Mouse (Mus musculus) gastrocnemius, postnatal 14 days (tissue): ENCODE measurements at regions not wholly inside any gene's neighbourhood (a gene's known extent, or its start where the extent isn't known, plus 50 kb on each side); places are given as distances from the start of the nearest gene placed in this dataset.

ENCODE experiments used
- DNase-seq: peaks from one replicate; pipeline ENCODE4 v3.0.0; 2021; ENCODE audit warnings: mixed read lengths
- intact Hi-C: fragments of 180-260 bp; cut with DNase I; formaldehyde crosslinking; loops from one replicate; pipeline ENCODE4 v1.15.1; 2025; ENCODE audit warnings: low total_unique reads

DNA sequence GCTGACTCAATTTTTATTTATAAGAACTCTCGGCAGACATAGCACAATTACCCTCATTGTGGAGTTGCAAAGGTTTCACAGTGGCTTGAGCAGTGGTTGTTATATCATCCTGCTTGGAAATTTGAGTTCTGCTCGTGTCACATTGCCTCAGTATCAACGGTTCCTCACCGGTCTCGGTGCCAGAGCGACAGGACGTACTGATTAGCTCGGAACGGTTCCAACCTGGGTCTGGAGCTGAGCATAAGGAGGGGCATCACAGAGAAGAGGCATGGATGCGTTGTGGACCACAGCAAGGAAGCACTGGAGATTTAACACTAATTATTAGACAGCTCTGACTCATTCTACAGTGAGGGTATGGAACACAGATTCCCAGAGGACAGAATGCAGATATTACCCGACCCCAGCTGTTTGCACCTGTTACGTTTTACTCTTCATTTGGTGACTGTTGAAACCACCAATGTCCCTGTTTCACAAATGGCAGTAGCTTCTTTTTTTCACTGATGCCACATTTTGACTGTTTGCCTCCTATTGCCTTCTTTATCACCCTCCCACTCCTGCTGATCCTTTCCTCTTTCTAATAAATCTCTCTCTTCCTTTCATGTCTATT, 189.8 kb downstream of the Gja1 start:
- no peak for DNase-seq
- intact Hi-C loops: no loop called here

DNA sequence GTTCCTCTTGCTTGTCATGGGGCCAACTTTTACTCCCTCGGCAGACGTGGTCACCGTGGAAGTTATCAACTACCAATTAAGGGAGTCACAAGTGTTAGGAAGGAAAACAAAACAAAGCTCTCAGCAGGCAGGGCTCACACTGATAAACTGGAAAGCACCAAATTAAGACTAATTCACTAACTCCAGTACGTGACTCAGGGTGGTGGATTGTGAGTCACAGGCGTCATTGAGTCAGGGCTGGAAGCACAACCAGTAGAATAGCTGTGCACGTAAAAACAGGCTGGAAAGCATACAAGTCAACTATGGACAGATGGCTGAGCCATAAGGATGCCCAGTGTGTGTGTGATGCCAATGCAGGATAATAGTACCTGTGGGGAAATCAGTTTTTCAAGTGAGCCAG, 204.9 kb downstream of the Gja1 start:
- no peak for DNase-seq
- intact Hi-C loops: no loop called here

DNA sequence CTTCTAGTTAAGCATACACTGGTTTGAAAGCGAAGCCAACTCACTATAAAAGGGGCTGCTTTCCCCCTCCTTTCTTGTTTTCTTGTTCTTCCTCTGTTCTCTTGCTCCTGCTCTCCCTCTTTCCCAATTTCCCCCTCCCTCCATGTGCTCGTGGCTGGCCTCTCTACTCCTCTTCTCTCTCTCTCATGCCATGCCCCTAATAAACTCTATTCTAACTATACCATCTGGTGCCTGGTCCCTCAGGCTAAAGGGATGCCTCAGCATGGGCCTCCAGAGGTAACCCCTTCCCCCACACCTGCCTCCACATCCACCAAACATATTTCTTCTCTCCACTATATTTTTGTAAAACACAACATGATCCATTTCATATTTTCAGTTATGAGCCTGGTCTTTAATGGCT, 210.1 kb downstream of the Gja1 start:
- DNase-seq: no peak
- intact Hi-C loops: no loop called here

DNA sequence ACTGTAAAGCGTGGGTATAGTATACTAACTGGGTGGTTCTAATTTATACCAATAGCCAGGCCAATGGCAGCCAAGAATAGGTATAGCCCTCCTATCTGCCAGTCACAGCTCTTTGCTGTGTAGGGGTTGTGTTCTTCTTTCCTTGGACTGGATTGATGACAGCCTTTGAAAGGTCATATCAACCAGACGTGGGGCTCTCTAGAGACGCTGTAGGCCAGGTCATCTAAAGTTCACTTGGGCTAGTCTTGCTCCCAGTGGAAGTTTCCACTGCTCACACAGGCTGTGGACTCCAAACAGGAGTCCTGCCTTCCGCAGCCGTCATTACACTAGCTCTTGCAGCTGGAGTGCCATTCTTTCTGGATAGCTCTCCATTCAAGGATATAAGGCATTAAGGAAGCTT, 220.3 kb downstream of the Gja1 start:
- DNase-seq: no peak
- intact Hi-C loops: no loop called here

DNA sequence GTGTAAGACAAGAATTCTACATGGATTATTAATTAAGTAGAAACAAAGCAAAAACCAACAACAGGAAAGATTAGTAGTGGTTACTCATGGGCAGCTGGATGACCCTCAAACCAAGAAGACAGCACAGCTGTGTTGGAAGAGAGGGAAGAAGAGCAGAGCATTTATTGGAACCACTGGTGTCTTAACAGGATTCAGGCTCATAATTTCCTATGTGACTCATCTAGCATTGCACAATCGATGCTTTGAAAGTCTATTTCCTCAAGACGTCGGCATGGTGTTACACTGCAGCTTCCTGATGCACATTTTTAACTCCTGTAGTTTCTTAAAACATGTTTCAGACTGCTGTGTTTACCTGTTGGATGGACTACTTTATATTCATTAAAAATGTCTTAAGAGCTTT, 221.1 kb downstream of the Gja1 start:
- DNase-seq: no peak
- intact Hi-C loops: no loop called here

DNA sequence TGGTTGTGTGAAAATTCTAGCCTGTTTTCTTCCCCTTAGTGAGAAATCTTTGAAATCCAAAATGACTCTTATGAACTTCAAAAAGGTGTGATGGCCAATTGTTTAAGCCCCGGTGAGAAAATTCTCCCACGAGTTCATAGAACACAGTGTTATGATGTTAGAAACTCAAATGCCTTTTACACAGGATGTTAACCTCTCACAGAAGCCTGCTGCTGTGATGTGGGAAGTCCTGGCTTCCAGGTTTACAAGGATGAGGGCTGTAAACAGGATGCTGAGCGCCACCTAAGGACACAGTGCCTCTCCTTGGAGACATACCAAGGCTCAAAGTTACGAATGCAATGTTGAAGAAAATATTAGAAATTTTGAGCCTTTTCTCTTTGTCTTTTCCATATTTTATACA, 222.8 kb downstream of the Gja1 start:
- no peak for DNase-seq
- intact Hi-C loops: no loop called here

DNA sequence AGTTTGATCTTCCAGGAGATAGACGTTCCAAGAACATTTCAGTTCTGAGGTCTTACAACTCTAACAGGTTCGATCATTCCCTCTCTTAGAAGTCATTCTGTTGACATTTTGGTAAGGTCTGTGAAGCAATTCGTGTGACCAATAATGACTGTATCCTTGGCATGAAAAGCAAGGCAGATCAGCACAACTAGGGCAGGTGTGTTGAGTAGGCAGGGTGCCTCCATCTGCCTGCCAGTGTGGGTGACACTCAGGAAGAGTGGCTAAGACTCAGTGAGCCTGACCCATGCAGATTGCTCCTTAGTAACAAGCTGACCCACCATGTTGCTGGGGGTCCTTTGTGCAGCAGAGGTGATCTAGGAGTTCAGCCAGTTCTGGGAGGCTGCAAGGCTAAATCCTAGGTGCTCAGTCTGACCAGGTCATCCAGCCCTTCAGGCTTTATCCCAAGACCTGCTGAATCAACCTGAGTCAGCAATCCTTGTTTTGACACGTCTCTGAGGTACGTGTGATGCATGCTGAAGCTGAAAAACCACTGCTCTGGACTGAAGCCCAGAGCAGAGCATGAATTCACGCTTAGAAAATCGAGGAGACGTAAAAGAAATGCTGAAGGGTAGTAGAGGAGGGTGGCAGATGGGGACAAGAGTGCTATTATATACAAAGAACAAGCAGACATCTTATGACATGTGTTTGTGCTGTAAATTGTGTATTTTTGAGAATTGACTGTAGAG, 234.6 kb downstream of the Gja1 start:
- intact Hi-C loops: no loop called here
- no peak for DNase-seq

DNA sequence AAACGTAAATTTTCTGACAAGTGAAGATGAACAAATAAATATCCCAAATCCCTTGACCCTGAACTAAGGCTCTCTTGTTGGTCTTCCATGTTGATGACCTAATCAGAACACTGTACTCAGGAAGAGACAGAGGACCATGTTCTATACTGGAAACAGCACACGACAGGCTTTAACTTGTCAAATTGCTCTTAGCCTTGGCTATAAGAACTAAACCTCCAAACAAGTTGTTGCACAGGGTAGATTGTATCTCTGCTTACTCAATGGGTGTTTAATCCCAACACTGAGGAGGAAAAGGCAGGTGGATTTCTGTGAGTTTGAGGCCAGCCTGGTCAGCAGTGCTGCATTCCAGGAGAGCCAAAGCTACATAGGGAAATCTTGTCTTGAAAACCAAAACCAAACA, 265.5 kb downstream of the Gja1 start:
- no peak for DNase-seq
- intact Hi-C loops: no loop called here

DNA sequence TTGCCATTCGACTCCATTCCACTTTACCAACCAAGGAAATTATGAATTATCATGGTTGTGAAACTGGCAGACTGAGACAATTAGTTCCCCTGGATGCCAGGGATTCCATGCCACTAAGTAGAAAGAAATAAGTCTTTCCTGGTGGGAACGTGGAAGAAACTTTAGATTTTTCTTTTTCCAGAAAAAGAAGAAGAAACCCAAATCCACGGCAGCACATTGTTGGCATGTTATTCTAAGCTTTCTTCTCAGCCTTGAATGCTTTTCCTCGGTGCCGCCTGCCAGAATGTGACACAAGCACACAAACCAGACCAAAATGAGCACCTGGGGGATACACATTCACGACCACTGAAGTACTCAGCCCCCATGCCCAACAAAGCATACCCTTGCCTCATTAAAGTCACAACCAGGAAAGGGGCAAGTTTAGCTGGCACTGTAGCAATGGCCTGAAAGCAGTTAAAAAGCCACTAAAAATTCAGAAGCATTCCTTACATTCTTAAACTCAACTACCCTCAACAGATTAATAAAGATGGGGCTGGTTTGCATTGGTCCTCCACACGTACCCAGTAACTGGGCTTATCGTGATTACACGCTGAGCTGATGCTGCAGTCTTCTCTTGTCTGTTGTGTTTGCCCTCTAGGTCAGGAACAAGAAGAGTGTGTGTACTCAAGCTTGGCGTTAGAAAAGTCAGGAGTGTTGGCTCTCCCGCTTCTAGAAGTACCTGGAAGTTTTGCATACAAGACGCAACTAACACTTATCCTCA, 266.4 kb downstream of the Gja1 start:
- intact Hi-C loops: no loop called here
- no peak for DNase-seq

DNA sequence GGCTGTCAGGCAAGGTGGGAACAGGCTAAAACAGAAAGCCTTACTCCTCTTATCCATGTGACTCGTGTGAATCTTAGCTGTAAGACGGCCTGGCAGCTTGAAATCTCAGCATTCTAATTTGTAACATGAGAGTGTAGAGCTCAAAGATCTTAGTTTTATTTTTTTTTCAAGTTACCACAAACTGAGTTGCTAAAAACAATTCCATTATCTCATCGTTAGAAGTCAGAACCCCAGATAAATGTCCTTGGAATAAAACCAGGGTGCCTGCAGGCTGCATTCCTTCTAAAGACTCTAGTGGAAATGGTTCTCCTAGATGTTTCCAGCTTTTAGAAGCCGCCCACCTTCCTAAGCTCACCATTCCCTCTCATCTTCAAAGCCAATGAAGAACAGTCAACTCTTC, 283.4 kb downstream of the Gja1 start:
- no peak for DNase-seq
- intact Hi-C loops: no loop called here

DNA sequence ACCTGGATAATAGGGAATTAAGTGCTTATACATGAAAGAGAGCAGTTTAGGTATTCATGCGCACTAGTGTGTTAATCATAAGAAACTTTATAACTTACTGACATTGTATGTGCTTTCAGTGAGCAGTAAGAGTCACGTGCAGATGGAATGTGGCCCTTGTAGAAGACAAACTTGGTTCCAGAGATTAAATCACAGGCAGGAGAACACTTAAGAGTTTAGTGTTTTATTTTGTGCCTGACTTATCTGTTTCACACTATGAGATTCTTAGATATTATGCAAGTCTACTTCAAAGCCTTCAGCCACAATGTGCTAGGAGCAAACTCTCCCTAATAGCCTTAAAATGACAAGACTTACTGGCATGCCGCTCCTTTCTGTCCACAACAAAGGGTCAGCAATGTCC, 296.8 kb downstream of the Gja1 start:
- no peak for DNase-seq
- intact Hi-C loops: no loop called here

DNA sequence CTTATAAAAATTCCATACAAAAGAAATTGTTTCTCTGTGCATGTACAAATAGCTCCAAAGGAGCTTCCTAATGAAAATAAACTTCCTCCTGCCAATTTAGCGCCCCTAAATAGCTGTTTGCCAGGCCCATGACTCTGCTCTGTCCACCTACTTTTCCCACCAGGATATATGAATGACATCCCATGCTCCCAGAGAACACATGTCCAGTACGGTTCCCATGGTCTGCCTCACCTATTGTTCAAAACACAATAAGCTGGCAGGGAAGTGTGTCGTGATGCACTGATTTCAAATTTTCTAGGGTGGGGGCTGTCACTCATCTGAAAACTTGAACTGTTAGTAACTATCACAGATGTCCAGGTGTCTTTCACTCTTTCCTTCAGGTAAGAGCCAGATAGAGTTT, 305.8 kb downstream of the Gja1 start:
- DNase-seq: no peak
- intact Hi-C loops: no loop called here

DNA sequence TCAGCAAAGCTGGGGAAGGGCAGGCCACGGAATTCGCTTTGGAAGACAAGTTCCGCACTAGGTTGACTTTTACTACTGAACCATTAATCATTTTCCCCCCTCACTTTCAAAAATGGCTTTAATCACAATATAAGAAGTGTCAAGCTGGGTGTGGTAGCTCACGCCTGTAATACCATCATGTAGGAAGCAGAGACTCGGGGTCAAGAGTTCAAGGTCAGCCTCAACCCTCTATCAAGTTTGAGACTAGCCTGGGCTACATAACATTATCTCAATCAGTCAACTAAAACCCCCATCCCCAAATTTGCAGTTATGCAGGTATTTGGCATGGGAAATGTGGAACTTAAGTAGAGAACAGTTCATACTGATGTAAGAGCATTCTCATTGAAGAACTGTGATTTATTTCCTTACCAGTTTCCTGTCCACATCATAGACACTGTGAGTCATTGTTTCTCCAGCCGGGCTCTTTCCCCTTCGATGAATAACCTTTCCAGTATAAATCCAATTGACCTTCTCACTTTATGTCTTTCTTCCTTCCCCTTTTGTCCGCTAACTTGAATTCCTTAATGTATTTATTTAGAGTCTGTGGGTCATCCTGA, 308.6 kb downstream of the Gja1 start:
- DNase-seq: no peak
- intact Hi-C loops: no loop called here

DNA sequence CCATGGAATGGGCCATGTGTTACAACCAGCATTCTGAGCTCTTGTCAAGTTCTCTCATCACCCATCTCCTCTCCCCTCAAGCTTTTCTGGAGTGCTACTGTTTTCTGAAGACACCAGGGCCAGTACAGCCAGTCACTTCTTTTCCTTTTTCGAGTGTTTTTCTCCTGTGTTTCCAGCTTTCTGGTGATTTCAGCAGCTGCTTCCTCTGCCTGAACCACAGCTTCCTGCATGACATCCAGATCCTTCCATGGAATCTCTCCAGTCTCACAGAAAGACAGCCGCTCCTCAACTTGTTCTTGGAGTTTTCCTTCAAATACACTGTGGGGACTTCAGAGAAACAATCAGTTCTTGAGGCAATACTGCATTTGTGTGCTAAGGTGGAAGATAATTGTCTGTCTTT, 314.3 kb downstream of the Gja1 start:
- intact Hi-C loops: no loop called here

DNA sequence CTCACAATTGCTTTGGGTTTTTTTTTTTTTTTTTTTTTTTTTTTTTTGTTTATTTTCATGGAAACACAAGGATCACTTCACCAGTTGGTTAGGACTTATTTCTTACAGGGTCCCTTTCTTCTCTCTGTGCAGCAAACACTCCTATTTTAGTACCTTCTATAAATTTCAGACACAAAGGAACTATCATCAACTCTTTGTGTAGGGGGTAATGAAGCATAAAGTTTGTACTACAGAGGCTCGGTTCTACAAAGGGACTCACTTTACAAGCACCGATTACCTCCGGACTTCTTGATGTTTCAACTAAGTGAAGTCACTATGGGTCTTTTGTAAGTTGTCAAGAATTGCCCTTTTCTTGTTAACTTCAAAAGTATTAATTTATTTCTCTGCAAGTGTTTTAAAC, 318.0 kb downstream of the Gja1 start:
- intact Hi-C loops: no loop called here

More for the DNA sequence above, 314.3 kb downstream of the Gja1 start:
- no peak for DNase-seq

DNA sequence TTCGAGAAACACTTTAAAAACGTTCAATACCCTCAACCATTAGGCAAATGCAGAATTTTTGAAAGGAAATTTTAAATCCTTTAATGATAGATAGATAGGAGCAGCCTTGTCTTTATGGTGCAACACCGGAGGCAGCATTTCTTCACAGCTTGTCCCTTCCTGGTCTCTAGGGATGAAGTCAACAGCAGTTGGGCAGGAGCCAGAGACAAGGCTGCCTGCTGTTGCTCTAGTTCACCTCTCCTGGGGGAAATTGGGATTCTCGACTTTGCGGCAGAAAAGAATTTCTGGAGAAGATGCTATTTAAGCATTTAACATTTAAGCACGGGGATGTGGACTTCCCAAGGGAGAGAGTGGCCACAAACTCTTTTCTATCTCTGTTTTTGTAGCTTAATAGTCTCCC, 323.0 kb downstream of the Gja1 start:
- intact Hi-C loops: no loop called here
- peak; percentile 20 for DNase-seq

More for the DNA sequence above, 318.0 kb downstream of the Gja1 start:
- no peak for DNase-seq

DNA sequence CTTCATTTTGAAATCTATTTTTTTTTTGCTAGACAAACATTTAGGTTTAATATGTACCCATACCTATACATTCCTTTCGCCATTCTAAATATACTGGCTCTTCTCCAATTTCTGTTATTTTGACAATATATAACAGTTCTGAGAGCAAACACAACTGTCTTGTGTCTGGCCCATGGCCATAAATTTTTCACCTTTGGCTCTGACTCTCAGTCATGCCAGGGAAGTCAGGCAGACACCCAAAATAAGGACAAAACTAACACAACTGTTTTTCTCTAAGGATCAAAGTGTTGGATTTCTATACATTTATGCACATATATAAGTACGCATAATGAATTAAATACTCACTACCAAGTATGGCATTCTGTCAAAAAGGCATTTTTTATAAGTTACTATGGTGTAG, 331.3 kb downstream of the Gja1 start:
- no peak for DNase-seq
- intact Hi-C loops: no loop called here

DNA sequence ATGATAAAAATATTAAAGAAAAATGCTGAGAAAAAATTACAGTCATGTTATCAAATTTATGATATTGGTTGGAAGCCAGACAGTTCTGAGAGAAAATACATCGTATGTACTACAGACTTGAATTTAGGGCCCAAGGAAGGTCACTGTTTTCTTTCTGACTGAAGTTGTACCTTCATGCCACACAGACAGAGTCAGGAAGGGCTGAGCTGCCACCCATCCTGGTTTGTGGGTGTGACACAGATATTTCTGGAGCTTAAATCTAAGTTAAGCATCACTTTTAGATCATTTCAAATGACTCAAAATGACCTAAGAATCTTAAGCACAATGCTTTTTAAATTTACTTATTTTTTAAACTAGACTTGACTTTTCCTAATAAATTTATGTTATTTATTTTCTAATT, 331.8 kb downstream of the Gja1 start:
- intact Hi-C loops: no loop called here
- no peak for DNase-seq

DNA sequence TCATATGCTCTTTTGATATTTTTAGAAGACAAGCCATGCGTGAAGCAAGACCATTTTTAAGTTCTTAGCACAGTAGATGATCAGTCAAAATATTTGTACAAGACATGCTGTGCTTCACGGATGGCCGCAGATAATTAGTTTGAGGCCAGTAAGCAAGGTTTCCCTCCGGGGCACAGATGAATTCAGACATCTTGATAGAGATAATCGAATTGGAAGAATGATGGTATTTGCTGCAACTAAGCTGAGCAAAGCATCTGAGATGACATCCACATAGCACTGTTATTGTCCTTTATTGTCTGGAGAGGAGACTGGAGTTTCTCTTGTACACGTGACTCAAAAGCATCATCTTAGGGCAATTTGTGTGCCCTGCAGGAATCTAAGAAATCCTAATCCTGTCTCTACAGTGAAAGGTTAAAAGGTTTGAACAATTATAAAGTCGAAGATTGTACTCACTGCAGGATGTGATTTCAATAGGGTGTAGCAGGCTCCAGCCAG, 335.5 kb downstream of the Gja1 start:
- intact Hi-C loops: no loop called here
- no peak for DNase-seq

DNA sequence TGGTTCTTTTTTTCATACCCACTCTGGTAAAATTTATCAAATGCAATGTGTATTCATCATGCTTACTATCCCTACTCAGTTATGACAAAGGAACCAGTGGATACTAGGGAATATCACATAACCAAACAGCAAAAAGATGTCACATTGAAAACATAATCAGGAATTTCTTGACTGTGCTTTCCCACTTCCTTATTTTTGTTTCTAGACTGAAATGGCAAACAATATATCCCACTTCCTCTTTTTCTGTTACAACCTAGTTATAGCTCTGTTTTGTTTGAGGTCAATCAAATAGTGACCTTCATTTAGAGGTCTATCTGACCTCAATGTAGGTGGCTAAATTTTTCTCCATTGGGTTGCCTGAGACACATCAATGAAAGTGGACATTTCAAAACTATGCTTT, 359.9 kb downstream of the Gja1 start:
- DNase-seq: no peak
- intact Hi-C loops: no loop called here

DNA sequence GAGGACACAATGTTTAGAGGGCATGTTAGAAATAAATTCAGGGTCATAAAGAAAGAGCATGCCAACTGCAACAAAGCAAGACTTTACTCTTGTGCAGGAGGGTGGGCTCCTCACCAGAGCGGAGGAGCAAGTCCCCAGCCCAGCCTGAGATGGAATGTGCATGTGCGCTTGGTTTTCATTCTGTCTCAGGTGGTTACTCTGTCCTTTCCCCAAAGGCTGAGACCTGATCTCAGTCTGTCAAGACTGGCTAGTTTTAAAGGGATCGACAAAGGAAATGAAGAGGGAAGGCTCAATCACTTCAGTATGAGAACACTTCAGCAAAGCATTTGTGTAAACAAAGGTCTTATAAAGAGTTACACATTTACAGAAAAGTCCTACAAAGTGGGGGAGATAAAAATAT, 362.5 kb downstream of the Gja1 start:
- intact Hi-C loops: no loop called here
- no peak for DNase-seq
